Mouse (Mus musculus) gastrocnemius, postnatal 4 days (tissue): ENCODE data around the gene Slc25a21. TPM values are rescaled to one million over a fixed set of nuclear protein-coding genes. Genes with fewer than 3 reads are reported as not detected.

Experiments
- DNase-seq, 2 experiments: peaks; one replicate each; pipeline ENCODE4 v3.0.0; 2021 to 2022; ENCODE audit warnings: low spot score in 2 of 2, mixed read lengths in 2 of 2
- total RNA-seq, 2 experiments: library from RNA; stranded (reverse); gene quantifications; 2 replicates each; pipeline ENCODE4 v1.2.3; 2021

The Slc25a21 gene
- total RNA-seq, 2 experiments from 2014 or later, result 0.41 to 0.42 TPM

- DNase-seq, result no peak
Observed at GRCm38 (mm10) chr12:57185475-57185874, 11.8 kb downstream of the Slc25a21 start.

GRCm38 (mm10) chr12:57184401-57185147 is 12.7 kb downstream of the Slc25a21 start:
- DNase-seq, result no peak

GRCm38 (mm10) chr12:57179465-57180188 is 17.6 kb downstream of the Slc25a21 start:
- DNase-seq, result no peak

- no peak for DNase-seq
Observed at GRCm38 (mm10) chr12:57178818-57179217, 18.5 kb downstream of the Slc25a21 start.

GRCm38 (mm10) chr12:57163294-57163693 is 34.0 kb downstream of the Slc25a21 start:
- DNase-seq, result no peak

- DNase-seq, result no peak
Observed at GRCm38 (mm10) chr12:57162840-57163239, 34.4 kb downstream of the Slc25a21 start.

- no peak for DNase-seq
Observed at GRCm38 (mm10) chr12:57159904-57160303, 37.4 kb downstream of the Slc25a21 start.

- DNase-seq, result no peak
Observed at GRCm38 (mm10) chr12:57158266-57158665, 39.0 kb downstream of the Slc25a21 start.

GRCm38 (mm10) chr12:57138937-57139336 is 58.3 kb downstream of the Slc25a21 start:
- DNase-seq, result no peak

GRCm38 (mm10) chr12:57137809-57138208 is 59.5 kb downstream of the Slc25a21 start:
- no peak for DNase-seq

GRCm38 (mm10) chr12:57118602-57119001 is 78.7 kb downstream of the Slc25a21 start:
- DNase-seq, result no peak

GRCm38 (mm10) chr12:57115516-57115915 is 81.8 kb downstream of the Slc25a21 start:
- no peak for DNase-seq

GRCm38 (mm10) chr12:57109363-57109762 is 87.9 kb downstream of the Slc25a21 start:
- DNase-seq, result no peak

GRCm38 (mm10) chr12:57102322-57102721 is 95.0 kb downstream of the Slc25a21 start:
- DNase-seq, result no peak

GRCm38 (mm10) chr12:57100549-57100948 is 96.7 kb downstream of the Slc25a21 start:
- DNase-seq, result no peak

- DNase-seq, result no peak
Observed at GRCm38 (mm10) chr12:57099066-57099465, 98.2 kb downstream of the Slc25a21 start.

GRCm38 (mm10) chr12:57098371-57098770 is 98.9 kb downstream of the Slc25a21 start:
- DNase-seq, result no peak

GRCm38 (mm10) chr12:57093107-57093506 is 104.2 kb downstream of the Slc25a21 start:
- no peak for DNase-seq

- DNase-seq, result no peak
Observed at GRCm38 (mm10) chr12:57084519-57084918, 112.8 kb downstream of the Slc25a21 start.

- DNase-seq, result no peak
Observed at GRCm38 (mm10) chr12:57083533-57083932, 113.7 kb downstream of the Slc25a21 start.

GRCm38 (mm10) chr12:57076606-57077005 is 120.7 kb downstream of the Slc25a21 start:
- DNase-seq, result no peak

GRCm38 (mm10) chr12:57072616-57073015 is 124.7 kb downstream of the Slc25a21 start:
- DNase-seq, result no peak

- DNase-seq, result no peak
Observed at GRCm38 (mm10) chr12:57068607-57069006, 128.7 kb downstream of the Slc25a21 start.
